Mouse (Mus musculus): Measurements from ENCODE around the gene Tysnd1. TPM values are rescaled to one million over a fixed set of nuclear protein-coding genes. Genes with fewer than 3 reads are reported as not detected.
A peak's percentile ranks its signal among the peaks of the same experiment; 100 is the strongest.

Gene Tysnd1
- total and polyA plus RNA-seq, 2 experiments from 2014 or later = 28.5 to 76.1 TPM

DNA sequence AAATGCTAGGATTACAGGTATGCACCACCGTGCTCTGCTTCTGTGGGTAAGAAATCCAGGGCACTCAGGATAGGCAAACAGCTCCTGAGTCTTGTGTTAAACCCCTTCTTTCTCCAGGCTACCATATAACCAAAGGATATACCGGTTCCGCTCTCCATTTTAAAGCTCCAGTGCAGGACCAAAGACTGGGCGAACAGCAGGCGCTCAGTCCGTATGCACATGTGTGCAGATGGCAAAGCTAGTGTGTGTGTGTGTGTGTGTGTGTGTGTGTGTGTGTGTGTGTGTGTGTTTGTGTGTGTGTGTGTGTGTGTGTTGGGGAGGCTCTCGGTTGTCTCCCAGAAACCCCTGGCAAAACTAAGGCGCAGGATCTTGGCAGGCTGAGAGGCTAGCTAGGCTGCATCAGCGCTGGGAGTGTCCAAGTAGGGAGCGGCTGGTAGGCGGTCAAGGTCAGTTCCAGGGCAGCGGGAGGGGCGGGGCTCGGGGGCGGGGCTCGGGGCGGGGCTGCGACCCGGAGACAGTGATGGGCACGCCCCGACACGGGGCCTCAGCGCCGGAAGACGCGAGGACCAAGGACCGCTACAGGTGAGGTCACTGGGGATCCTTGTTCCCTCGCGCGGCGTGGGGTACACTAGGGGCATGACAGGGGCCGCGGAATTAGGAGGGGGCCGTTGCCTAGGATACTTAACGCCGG is 19.6 kb downstream of the Tysnd1 start, which contains the start of gene Aifm2:
Gene Aifm2 (plus strand): TSS at position 493 of the 691 bp plus-strand sequence.
- Histone ChIP-seq H3K9ac (replicated peaks; ENCODE audit: low read length, poor library complexity, severe bottlenecking) (peak within 1 kb of the TSS; percentile 69), H3K36me3 (ENCODE audit: insufficient read depth, low read length) (no peaks in the 10 kb centered on the region), H3K27ac (ENCODE audit: low read depth, low read length) (no peak within 1 kb of the TSS), H3K4me1 (ENCODE audit: insufficient read depth, low read length) (no peaks in the 10 kb centered on the region), H3K27me3 (ENCODE audit: insufficient read depth, low read length) (0 out of 2 replicates have a peak, but pooled peaks cover 2% of the 10 kb centered on the region), H3K4me3 (ENCODE audit: low read depth, low read length) (peak within 1 kb of the TSS; percentile 53), H3K4me2 (ENCODE audit: low read depth, low read length, poor library complexity, severe bottlenecking) (peak within 1 kb of the TSS; percentile 85), H3K9me3 (ENCODE audit: low read length) (no peaks in the 10 kb centered on the region)
- peak; percentile 73 for ATAC-seq (ENCODE audit: low FRiP score)
- peak; percentile 66 for DNase-seq (ENCODE audit: low spot score)
- WGBS = 16% methylated on average over 28 of the region's 36 CpGs
- no peak for TF ChIP-seq CTCF (IDR thresholded peaks at IDR 0.05)

DNA sequence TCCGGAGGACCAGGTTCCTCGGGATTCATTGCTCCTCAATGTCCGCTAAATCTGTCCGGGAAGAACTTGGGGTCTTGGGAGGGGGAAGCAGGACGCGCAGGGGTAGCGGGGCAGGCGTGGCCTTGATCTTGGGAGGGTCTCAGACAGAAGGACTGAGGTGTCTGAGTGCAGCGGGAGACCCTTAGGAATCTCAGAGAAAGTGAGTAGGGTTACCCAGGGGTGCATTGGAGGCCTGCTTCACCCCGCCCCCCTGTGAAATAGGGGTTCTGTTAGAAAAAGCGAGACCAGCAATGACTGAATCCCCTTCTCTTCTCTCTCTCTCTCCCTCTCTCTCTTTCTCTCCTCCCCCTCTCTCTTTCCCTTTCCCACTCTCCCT is 20.1 kb downstream of the Tysnd1 start:
- H3K4me2 ChIP-seq (ENCODE audit: low read depth, low read length, poor library complexity, severe bottlenecking) = peak overlapping the region; percentile 85
- peak overlapping the region; percentile 53 for H3K4me3 ChIP-seq (ENCODE audit: low read depth, low read length)
- no peak for TF ChIP-seq CTCF (IDR thresholded peaks at IDR 0.05)
- H3K27ac ChIP-seq (ENCODE audit: low read depth, low read length) = no peak overlapping the region
- WGBS = 5% methylated on average over 10 of the region's 11 CpGs
- no peak for DNase-seq (ENCODE audit: low spot score)
- ATAC-seq (ENCODE audit: low FRiP score) = peak; percentile 31; the same call in 1 of the 2 replicates
- no peaks in the 10 kb centered on the region for H3K9me3 ChIP-seq (ENCODE audit: low read length)
- peak overlapping the region; percentile 69 for H3K9ac ChIP-seq (replicated peaks; ENCODE audit: low read length, poor library complexity, severe bottlenecking)
- H3K36me3 ChIP-seq (ENCODE audit: insufficient read depth, low read length) = no peaks in the 10 kb centered on the region
- no peaks in the 10 kb centered on the region for H3K4me1 ChIP-seq (ENCODE audit: insufficient read depth, low read length)
- H3K27me3 ChIP-seq (ENCODE audit: insufficient read depth, low read length) = 0 out of 2 replicates have a peak, but pooled peaks cover 2% of the 10 kb centered on the region

DNA sequence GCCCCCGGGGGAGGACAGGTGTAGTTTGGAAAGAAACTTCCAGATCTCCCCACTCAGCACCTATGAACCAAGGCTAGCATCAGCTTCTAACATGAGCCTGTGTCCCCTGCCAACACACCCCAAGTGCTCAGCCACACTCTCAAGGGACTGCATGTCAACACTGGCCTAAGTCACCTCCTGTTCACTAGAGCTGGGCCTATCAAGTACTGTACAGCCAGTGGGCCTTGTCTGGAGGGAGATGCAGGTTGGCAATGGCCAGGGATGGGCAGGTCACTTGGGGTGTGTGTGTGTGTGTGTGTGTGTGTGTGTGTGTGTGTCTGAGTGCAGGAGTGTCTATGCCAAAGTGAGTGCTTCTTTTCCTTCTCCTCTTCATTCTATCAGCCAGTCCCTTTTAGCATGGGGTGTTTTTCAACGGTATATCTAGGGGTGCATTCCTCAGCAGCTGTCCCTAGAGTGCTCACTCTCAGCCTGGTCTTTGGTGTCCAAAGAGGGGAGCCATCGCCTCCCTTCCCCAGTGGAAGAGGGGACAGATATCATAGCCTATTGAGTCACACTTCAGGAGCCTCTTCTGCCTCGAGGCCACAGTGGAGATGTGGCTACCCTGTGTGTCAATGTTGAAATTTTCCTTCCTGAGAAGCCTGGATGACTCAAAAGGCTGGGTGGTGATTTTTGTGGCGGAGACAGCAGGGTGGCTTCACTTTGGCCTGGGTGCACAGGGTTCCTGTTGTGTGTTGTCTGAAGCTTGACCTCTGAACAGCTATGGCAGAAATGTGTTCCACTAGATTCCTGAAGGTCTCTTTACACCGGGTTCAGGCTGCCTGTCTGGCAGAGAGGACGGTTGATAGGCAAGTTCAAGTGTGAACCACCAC is 20.9 kb downstream of the Tysnd1 start:
- peak overlapping the region; percentile 85 for H3K4me2 ChIP-seq (ENCODE audit: low read depth, low read length, poor library complexity, severe bottlenecking)
- DNase-seq (ENCODE audit: low spot score) (no peak), ATAC-seq (ENCODE audit: low FRiP score) (no peak)
- no peak overlapping the region for H3K9ac ChIP-seq (replicated peaks; ENCODE audit: low read length, poor library complexity, severe bottlenecking)
- H3K4me1 ChIP-seq (ENCODE audit: insufficient read depth, low read length) = no peaks in the 10 kb centered on the region
- WGBS = 83% methylated on average over 7 of the region's 7 CpGs
- H3K27me3 ChIP-seq (ENCODE audit: insufficient read depth, low read length) = 0 out of 2 replicates have a peak, but pooled peaks cover 2% of the 10 kb centered on the region
- no peaks in the 10 kb centered on the region for H3K36me3 ChIP-seq (ENCODE audit: insufficient read depth, low read length)
- peak overlapping the region; percentile 53 for H3K4me3 ChIP-seq (ENCODE audit: low read depth, low read length)
- no peak overlapping the region for H3K27ac ChIP-seq (ENCODE audit: low read depth, low read length)
- no peak for TF ChIP-seq CTCF (IDR thresholded peaks at IDR 0.05)
- H3K9me3 ChIP-seq (ENCODE audit: low read length) = no peaks in the 10 kb centered on the region

DNA sequence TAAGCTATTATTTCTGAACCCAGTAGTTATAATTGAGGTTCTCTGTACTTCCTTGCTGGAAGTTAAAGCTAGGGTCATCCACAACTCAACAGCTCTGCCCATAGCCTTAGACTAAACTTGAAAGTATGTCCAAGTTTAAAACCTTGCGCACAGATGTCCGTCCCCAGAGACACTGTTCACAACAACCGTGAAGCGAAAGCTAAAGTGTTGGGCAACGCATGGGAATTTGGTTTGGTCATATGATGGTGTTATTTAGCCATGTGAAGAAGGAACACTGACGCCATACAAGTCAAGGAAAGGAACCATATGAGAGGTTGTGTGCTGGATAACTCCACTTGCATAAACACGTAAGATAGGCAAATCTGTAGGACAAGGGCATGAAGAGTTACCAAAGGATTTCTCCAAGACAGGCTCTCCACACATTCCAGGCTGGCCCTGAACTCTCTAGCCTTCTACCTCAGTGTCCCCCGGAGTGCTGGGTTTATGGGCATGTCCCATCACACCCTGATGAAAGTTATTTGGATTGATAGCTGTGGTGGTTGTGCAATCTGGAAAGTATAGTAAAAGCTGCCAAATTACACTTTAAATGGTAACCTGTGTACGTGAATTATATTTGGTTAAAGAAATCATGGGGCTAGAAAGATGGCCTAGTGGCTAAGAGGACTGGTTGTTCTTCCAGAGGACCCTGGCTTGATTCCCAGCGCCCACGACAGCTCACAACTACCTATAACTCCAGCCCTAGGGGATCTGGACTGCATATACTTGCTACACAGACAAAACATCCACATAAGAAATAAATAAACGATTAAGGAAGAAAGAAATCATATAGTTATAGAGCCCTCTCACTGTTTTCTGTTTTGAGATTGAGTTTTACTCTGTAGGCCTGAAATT is 22.3 kb downstream of the Tysnd1 start:
- no peaks in the 10 kb centered on the region for H3K4me1 ChIP-seq (ENCODE audit: insufficient read depth, low read length)
- ATAC-seq (ENCODE audit: low FRiP score) = no peak
- no peak for TF ChIP-seq CTCF (IDR thresholded peaks at IDR 0.05)
- no peaks in the 10 kb centered on the region for H3K9me3 ChIP-seq (ENCODE audit: low read length)
- WGBS = 91% methylated on average over 12 of the region's 12 CpGs
- no peaks in the 10 kb centered on the region for H3K36me3 ChIP-seq (ENCODE audit: insufficient read depth, low read length)
- H3K4me2 ChIP-seq (ENCODE audit: low read depth, low read length, poor library complexity, severe bottlenecking) = no peak overlapping the region
- no peak overlapping the region for H3K4me3 ChIP-seq (ENCODE audit: low read depth, low read length)
- no peak for DNase-seq (ENCODE audit: low spot score)
- no peaks in the 10 kb centered on the region for H3K27me3 ChIP-seq (ENCODE audit: insufficient read depth, low read length)
- H3K27ac ChIP-seq (ENCODE audit: low read depth, low read length) = no peak overlapping the region
- H3K9ac ChIP-seq (replicated peaks; ENCODE audit: low read length, poor library complexity, severe bottlenecking) = no peak overlapping the region

DNA sequence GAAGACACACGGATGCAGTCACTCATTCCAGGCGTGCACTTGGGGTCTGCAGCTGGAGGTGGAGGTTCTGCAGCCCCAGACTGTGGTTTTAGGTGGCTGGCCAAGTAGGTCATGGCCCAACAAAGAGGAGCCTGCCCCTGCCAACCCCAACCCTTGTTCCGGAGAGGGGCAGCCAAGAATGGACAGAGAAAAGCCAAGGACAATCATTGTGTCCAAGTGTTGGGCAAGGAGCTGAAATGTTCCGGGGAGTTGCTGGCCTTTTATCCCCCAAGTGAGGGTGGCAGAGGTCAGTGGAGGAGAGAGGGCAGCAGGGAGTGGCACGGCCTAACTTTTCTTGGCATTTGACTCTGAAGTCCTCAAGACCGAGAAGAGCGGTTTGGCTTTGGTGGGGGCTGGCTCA is 25.0 kb downstream of the Tysnd1 start:
- no peak for ATAC-seq (ENCODE audit: low FRiP score)
- no peak overlapping the region for H3K4me2 ChIP-seq (ENCODE audit: low read depth, low read length, poor library complexity, severe bottlenecking)
- no peak overlapping the region for H3K27ac ChIP-seq (ENCODE audit: low read depth, low read length)
- TF ChIP-seq CTCF (IDR thresholded peaks at IDR 0.05) = no peak
- no peak overlapping the region for H3K9ac ChIP-seq (replicated peaks; ENCODE audit: low read length, poor library complexity, severe bottlenecking)
- no peaks in the 10 kb centered on the region for H3K36me3 ChIP-seq (ENCODE audit: insufficient read depth, low read length)
- H3K4me3 ChIP-seq (ENCODE audit: low read depth, low read length) = no peak overlapping the region
- WGBS = 92% methylated on average over 7 of the region's 7 CpGs
- no peak for DNase-seq (ENCODE audit: low spot score)
- H3K27me3 ChIP-seq (ENCODE audit: insufficient read depth, low read length) = no peaks in the 10 kb centered on the region
- no peaks in the 10 kb centered on the region for H3K4me1 ChIP-seq (ENCODE audit: insufficient read depth, low read length)
- H3K9me3 ChIP-seq (ENCODE audit: low read length) = no peaks in the 10 kb centered on the region

Data from midbrain, postnatal 0 days (tissue).